Mouse (Mus musculus): ENCODE measurements around the gene Tcf3. TPM values are rescaled to one million over a fixed set of nuclear protein-coding genes. Genes with fewer than 3 reads are reported as not detected.

The Tcf3 gene
- total and polyA plus RNA-seq, 3 experiments = 146 to 223 (median 207) TPM

DNA sequence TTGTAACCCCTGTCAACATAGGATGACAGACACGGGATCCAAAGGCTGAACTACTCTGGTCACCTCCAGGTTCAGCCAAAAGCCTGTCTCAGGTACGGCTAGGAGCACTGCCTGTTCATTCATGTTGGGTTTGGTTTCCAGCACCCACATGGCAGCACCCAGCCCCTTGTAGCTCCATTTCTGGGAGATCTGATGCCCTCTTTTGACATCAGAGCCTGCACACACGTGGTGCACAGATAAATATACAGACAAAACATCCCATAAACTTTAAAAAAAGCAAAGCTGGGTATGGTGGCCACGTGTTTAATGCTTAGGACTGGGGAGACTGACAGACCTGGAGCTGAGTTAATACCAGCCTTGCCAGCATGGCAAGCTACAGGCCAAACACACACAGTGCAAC lies 25.5 kb downstream of the Tcf3 start:
- Histone ChIP-seq H3K27ac (ENCODE audit: insufficient read depth, low read depth) (peak overlapping the region; percentile 48; the same call in 1 of the 2 replicates), H3K4me1 (ENCODE audit: control insufficient read depth in 1 of 2, insufficient read depth in 2 of 2) (peaks cover 20 to 33% of the 10 kb centered on the region in 2 experiments), H3K27me3 (replicated peaks) (no peaks in the 10 kb centered on the region), H3K9ac (ENCODE audit: insufficient read depth, low read depth) (no peak overlapping the region), H3K36me3 (replicated peaks in 1 of 2; ENCODE audit: control insufficient read depth in 1 of 2, insufficient read depth in 1 of 2, low read length in 1 of 2) (peaks cover 59 to 77% of the 10 kb centered on the region in 2 experiments), H3K9me3 (replicated peaks; ENCODE audit: low read length) (peaks cover 9% of the 10 kb centered on the region), H3K79me2 (replicated peaks; ENCODE audit: control insufficient read depth, extremely low read depth, insufficient read depth, poor library complexity, severe bottlenecking) (peaks cover 25% of the 10 kb centered on the region), H3K4me2 (ENCODE audit: insufficient read depth, low read depth, poor library complexity, severe bottlenecking) (no peak overlapping the region), H3K4me3 (replicated peaks in 1 of 3; ENCODE audit: low read depth in 2 of 3, low read length in 2 of 3, poor library complexity in 1 of 3) (no peak overlapping the region)
- in situ Hi-C loops (cut with MboI; ENCODE audit: low pct_ligation_motif_present, low pct_unique_long_range_greater_than_20kb, low sequenced_read_pairs) (no loop called here), dilution Hi-C loops (cut with MboI; ENCODE audit: extremely low pct_ligation_motif_present, extremely low pct_unique_long_range_greater_than_20kb, low sequenced_read_pairs) (no loop called here)
- TF ChIP-seq TBP (conservative IDR thresholded peaks at IDR 0.05; ENCODE audit: low read depth, low read length) (no peak), ZMIZ1 (IDR thresholded peaks at IDR 0.05; ENCODE audit: low read depth, low read length) (peak; percentile 10; the same call in 1 of the 2 replicates), POLR2AphosphoS2 (IDR thresholded peaks at IDR 0.05; ENCODE audit: low read depth, low read length) (0 out of 2 replicates have a peak, but pooled peaks have one; percentile 75)
- DNase-seq (ENCODE audit: extremely low read depth) = no peak

GRCm38 (mm10) chr10:80406684-80407501 lies 26.6 kb downstream of the Tcf3 start, which contains the start of gene Uqcr11:
Gene Uqcr11, minus strand, starts transcription at chr10:80406830.
- no peak for TF ChIP-seq BHLHE40 (IDR thresholded peaks at IDR 0.05; ENCODE audit: low read depth, low read length)
- peak; percentile 80 for TF ChIP-seq TBP (conservative IDR thresholded peaks at IDR 0.05; ENCODE audit: low read depth, low read length)
- TF ChIP-seq HCFC1 (IDR thresholded peaks at IDR 0.05; ENCODE audit: low read depth, low read length) = peak; percentile 81
- no peak for TF ChIP-seq ZKSCAN1 (IDR thresholded peaks at IDR 0.05; ENCODE audit: borderline replicate concordance, low read depth, low read length)
- peak; percentile 60; the same call in 1 of the 2 replicates for TF ChIP-seq POLR2AphosphoS2 (IDR thresholded peaks at IDR 0.05; ENCODE audit: low read depth, low read length)
- no peak for TF ChIP-seq CHD1 (IDR thresholded peaks at IDR 0.05; ENCODE audit: low read depth, low read length)
- TF ChIP-seq NRF1 (IDR thresholded peaks at IDR 0.05; ENCODE audit: low read depth, low read length) = peak; percentile 91
- no peak for TF ChIP-seq JUN (IDR thresholded peaks at IDR 0.05; ENCODE audit: insufficient read depth, low read depth, low read length)
- TF ChIP-seq MAZ (IDR thresholded peaks at IDR 0.05; ENCODE audit: low read depth, low read length) = 0 out of 2 replicates have a peak, but pooled peaks have one; percentile 26
- no peak for TF ChIP-seq EP300 (IDR thresholded peaks at IDR 0.05; ENCODE audit: low read length)
- TF ChIP-seq KAT2A (IDR thresholded peaks at IDR 0.05; ENCODE audit: insufficient replicate concordance, low read length) = peak; percentile 70; the same call in 1 of the 2 replicates
- no peak for TF ChIP-seq ZNF384 (IDR thresholded peaks at IDR 0.05; ENCODE audit: low read depth, low read length)
- TF ChIP-seq RCOR1 (conservative IDR thresholded peaks at IDR 0.05; ENCODE audit: low read depth, low read length) = no peak
- peak; percentile 85 for TF ChIP-seq ELF1 (IDR thresholded peaks at IDR 0.05; ENCODE audit: low read depth, low read length)
- TF ChIP-seq TCF12 (IDR thresholded peaks at IDR 0.05; ENCODE audit: low read depth, low read length) = peak; percentile 71; the same call in 1 of the 2 replicates
- TF ChIP-seq MYC (IDR thresholded peaks at IDR 0.05; ENCODE audit: low read depth, low read length) = peak; percentile 65
- TF ChIP-seq MAX (IDR thresholded peaks at IDR 0.05; ENCODE audit: low read length) = no peak
- TF ChIP-seq IRF4 (IDR thresholded peaks at IDR 0.05; ENCODE audit: low read depth, low read length) = no peak
- peak; percentile 83 for TF ChIP-seq NELFE (IDR thresholded peaks at IDR 0.05; ENCODE audit: low read depth, low read length)
- dilution Hi-C loops (cut with MboI; ENCODE audit: extremely low pct_ligation_motif_present, extremely low pct_unique_long_range_greater_than_20kb, low sequenced_read_pairs) (no loop called here), in situ Hi-C loops (cut with MboI; ENCODE audit: low pct_ligation_motif_present, low pct_unique_long_range_greater_than_20kb, low sequenced_read_pairs) (no loop called here)
- Histone ChIP-seq H3K4me2 (ENCODE audit: insufficient read depth, low read depth, poor library complexity, severe bottlenecking) (peak within 1 kb of the TSS; percentile 83), H3K9me3 (replicated peaks; ENCODE audit: low read length) (peaks cover 9% of the 10 kb centered on the region), H3K79me2 (replicated peaks; ENCODE audit: control insufficient read depth, extremely low read depth, insufficient read depth, poor library complexity, severe bottlenecking) (peaks cover 25% of the 10 kb centered on the region), H3K4me3 (replicated peaks in 1 of 3; ENCODE audit: low read depth in 2 of 3, low read length in 2 of 3, poor library complexity in 1 of 3) (peak within 1 kb of the TSS; percentile 85 to 97 (median 95)), H3K4me1 (ENCODE audit: control insufficient read depth in 1 of 2, insufficient read depth in 2 of 2) (peaks cover 16 to 33% of the 10 kb centered on the region in 2 experiments), H3K9ac (ENCODE audit: insufficient read depth, low read depth) (peak within 1 kb of the TSS; percentile 81), H3K27ac (ENCODE audit: insufficient read depth, low read depth) (peak within 1 kb of the TSS; percentile 48), H3K36me3 (replicated peaks in 1 of 2; ENCODE audit: control insufficient read depth in 1 of 2, insufficient read depth in 1 of 2, low read length in 1 of 2) (peaks cover 56 to 76% of the 10 kb centered on the region in 2 experiments), H3K27me3 (replicated peaks) (no peaks in the 10 kb centered on the region)
- peak; percentile 92 for DNase-seq (ENCODE audit: extremely low read depth)

Measured in CH12.LX (cell line).